Mouse (Mus musculus): ENCODE measurements around the gene Ski.

Gene Ski

GRCm38 (mm10) chr4:155176210-155176609 lies 46.2 kb downstream of the Ski start:
- DNase-seq (ENCODE audit: low spot score in 2 of 2) = no peak

GRCm38 (mm10) chr4:155173822-155174785 lies 48.3 kb downstream of the Ski start:
- DNase-seq (ENCODE audit: low spot score in 2 of 2) = no peak

- DNase-seq (ENCODE audit: low spot score in 2 of 2) = peak; percentile 56 to 63
Measured at GRCm38 (mm10) chr4:155172909-155173821, 49.2 kb downstream of the Ski start.

GRCm38 (mm10) chr4:155171961-155172533 lies 50.3 kb downstream of the Ski start:
- DNase-seq (ENCODE audit: low spot score in 2 of 2) = peak; percentile 53 to 77

- no peak for DNase-seq (ENCODE audit: low spot score in 2 of 2)
Measured at GRCm38 (mm10) chr4:155170614-155171212, 51.7 kb downstream of the Ski start.

- no peak for DNase-seq (ENCODE audit: low spot score in 2 of 2)
Measured at GRCm38 (mm10) chr4:155168835-155169252, 53.5 kb downstream of the Ski start.

- DNase-seq (ENCODE audit: low spot score in 2 of 2) = no peak
Measured at GRCm38 (mm10) chr4:155165861-155166260, 56.5 kb downstream of the Ski start.

GRCm38 (mm10) chr4:155164550-155164949 lies 57.8 kb downstream of the Ski start:
- DNase-seq (ENCODE audit: low spot score in 2 of 2) = no peak

- DNase-seq (ENCODE audit: low spot score in 2 of 2) = no peak
Measured at GRCm38 (mm10) chr4:155163685-155164084, 58.7 kb downstream of the Ski start.

- DNase-seq (ENCODE audit: low spot score in 2 of 2) = no peak
Measured at GRCm38 (mm10) chr4:155163320-155163651, 59.1 kb downstream of the Ski start.

- DNase-seq (ENCODE audit: low spot score in 2 of 2) = no peak
Measured at GRCm38 (mm10) chr4:155162433-155163319, 59.7 kb downstream of the Ski start.

GRCm38 (mm10) chr4:155158543-155158917 lies 63.9 kb downstream of the Ski start:
- no peak for DNase-seq (ENCODE audit: low spot score in 2 of 2)

- DNase-seq (ENCODE audit: low spot score in 2 of 2) = no peak
Measured at GRCm38 (mm10) chr4:155157871-155158542, 64.4 kb downstream of the Ski start.

GRCm38 (mm10) chr4:155156734-155157133 lies 65.7 kb downstream of the Ski start:
- no peak for DNase-seq (ENCODE audit: low spot score in 2 of 2)

- DNase-seq (ENCODE audit: low spot score in 2 of 2) = no peak
Measured at GRCm38 (mm10) chr4:155154986-155155385, 67.4 kb downstream of the Ski start.

- DNase-seq (ENCODE audit: low spot score in 2 of 2) = no peak
Measured at GRCm38 (mm10) chr4:155153389-155154072, 68.9 kb downstream of the Ski start.

GRCm38 (mm10) chr4:155152476-155152875 lies 69.9 kb downstream of the Ski start:
- no peak for DNase-seq (ENCODE audit: low spot score in 2 of 2)

- DNase-seq (ENCODE audit: low spot score in 2 of 2) = no peak
Measured at GRCm38 (mm10) chr4:155151845-155152244, 70.5 kb downstream of the Ski start.

- DNase-seq (ENCODE audit: low spot score in 2 of 2) = no peak
Measured at GRCm38 (mm10) chr4:155151221-155151788, 71.1 kb downstream of the Ski start.
